Mouse (Mus musculus): ENCODE results near the gene Fhod1. TPM values are rescaled to one million over a fixed set of nuclear protein-coding genes. Genes with fewer than 3 reads are reported as not detected.

Fhod1 gene
- total and polyA plus RNA-seq, 3 experiments = 2.5 to 10.9 TPM; not detected in 1

GRCm38 (mm10) chr8:105339886-105340635 lies 7.7 kb downstream of the Fhod1 start (continued):
- TF ChIP-seq POLR2A (IDR thresholded peaks at IDR 0.05; ENCODE audit: control insufficient read depth in 1 of 2, insufficient read depth in 1 of 2, low read depth in 1 of 2, low read length in 2 of 2, poor library complexity in 1 of 2) = peak in 1 of 2 experiments; percentile 69; a peak in 2 of 4 replicates
- TF ChIP-seq MXI1 (IDR thresholded peaks at IDR 0.05; ENCODE audit: low read depth, low read length) = peak; percentile 53; the same call in 1 of the 2 replicates

GRCm38 (mm10) chr8:105338992-105339391 lies 8.8 kb downstream of the Fhod1 start:
- Histone ChIP-seq H3K36me3 (ENCODE audit: control insufficient read depth in 1 of 2, insufficient read depth in 2 of 2, low read length in 2 of 2) (peaks cover 0 to 38% of the 10 kb centered on the region in 2 experiments; a peak in 2 of 4 replicates), H3K9ac (ENCODE audit: control insufficient read depth, low read depth, low read length, poor library complexity, severe bottlenecking) (peak overlapping the region; percentile 52), H3K27ac (ENCODE audit: control insufficient read depth, low read depth, low read length) (peak overlapping the region; percentile 84)
- TF ChIP-seq TAL1 (IDR thresholded peaks at IDR 0.05; ENCODE audit: low read length) (0 out of 2 replicates have a peak, but pooled peaks have one; percentile 29), CHD1 (IDR thresholded peaks at IDR 0.05; ENCODE audit: low read depth, low read length) (no peak), MAFK (IDR thresholded peaks at IDR 0.05; ENCODE audit: borderline replicate concordance, low read depth, low read length) (0 out of 2 replicates have a peak, but pooled peaks have one; percentile 38), E2F4 (IDR thresholded peaks at IDR 0.05; ENCODE audit: borderline replicate concordance, low read depth, low read length) (no peak), GABPA (IDR thresholded peaks at IDR 0.05; ENCODE audit: low read depth, low read length) (no peak), MYB (IDR thresholded peaks at IDR 0.05; ENCODE audit: low read depth, low read length) (peak; percentile 78), MAZ (IDR thresholded peaks at IDR 0.05; ENCODE audit: low read depth, low read length) (no peak; the same call in 1 of the 2 replicates), EP300 (IDR thresholded peaks at IDR 0.05; ENCODE audit: low read depth in 1 of 2, low read length in 2 of 2) (peak; percentile 83 to 85), UBTF (IDR thresholded peaks at IDR 0.05; ENCODE audit: borderline replicate concordance, insufficient read depth, low read depth, low read length) (no peak), MXI1 (IDR thresholded peaks at IDR 0.05; ENCODE audit: low read depth, low read length) (peak; percentile 68), MAX (IDR thresholded peaks at IDR 0.05; ENCODE audit: low read length) (peak; percentile 46), NELFE (IDR thresholded peaks at IDR 0.05; ENCODE audit: low read depth, low read length) (no peak), USF2 (IDR thresholded peaks at IDR 0.05; ENCODE audit: borderline replicate concordance in 1 of 2, insufficient read depth in 1 of 2, low read depth in 1 of 2, low read length in 2 of 2) (no peak), CTCF (IDR thresholded peaks at IDR 0.05 in 2 of 3, conservative IDR thresholded peaks at IDR 0.05 in 1 of 3; ENCODE audit: control insufficient read depth in 1 of 3, insufficient read depth in 1 of 3, low read depth in 2 of 3, low read length in 3 of 3, poor library complexity in 1 of 3, severe bottlenecking in 1 of 3) (no peak), CHD2 (IDR thresholded peaks at IDR 0.05; ENCODE audit: low read length) (peak; percentile 54), POLR2A (IDR thresholded peaks at IDR 0.05; ENCODE audit: control insufficient read depth in 1 of 2, insufficient read depth in 1 of 2, low read depth in 1 of 2, low read length in 2 of 2, poor library complexity in 1 of 2) (peak in 1 of 2 experiments; percentile 48; a peak in 1 of 4 replicates), BHLHE40 (IDR thresholded peaks at IDR 0.05; ENCODE audit: borderline replicate concordance, low read depth, low read length) (peak; percentile 46; the same call in 1 of the 2 replicates), GATA1 (IDR thresholded peaks at IDR 0.05; ENCODE audit: low read depth, low read length) (peak; percentile 83), ETS1 (IDR thresholded peaks at IDR 0.05; ENCODE audit: low read depth, low read length) (peak; percentile 84), HCFC1 (IDR thresholded peaks at IDR 0.05; ENCODE audit: low read depth, low read length) (peak; percentile 55; the same call in 1 of the 2 replicates), NRF1 (IDR thresholded peaks at IDR 0.05; ENCODE audit: insufficient read depth, low read depth, low read length, poor library complexity, severe bottlenecking) (no peak), ZC3H11A (IDR thresholded peaks at IDR 0.05; ENCODE audit: low read depth, low read length) (0 out of 2 replicates have a peak, but pooled peaks have one; percentile 6), JUND (IDR thresholded peaks at IDR 0.05; ENCODE audit: low read depth, low read length) (no peak), KAT2A (conservative IDR thresholded peaks at IDR 0.05; ENCODE audit: low read depth, low read length) (no peak), ZNF384 (IDR thresholded peaks at IDR 0.05; ENCODE audit: low read depth, low read length) (no peak), POLR2AphosphoS5 (IDR thresholded peaks at IDR 0.05; ENCODE audit: borderline replicate concordance, low read depth, low read length) (no peak), MEF2A (IDR thresholded peaks at IDR 0.05; ENCODE audit: extremely low read depth, insufficient replicate concordance, low read depth, low read length, poor library complexity, severe bottlenecking) (no peak), TCF12 (IDR thresholded peaks at IDR 0.05; ENCODE audit: low read depth, low read length) (peak; percentile 65; the same call in 1 of the 2 replicates), ELF1 (IDR thresholded peaks at IDR 0.05; ENCODE audit: low read depth, low read length) (peak; percentile 80), RCOR1 (IDR thresholded peaks at IDR 0.05; ENCODE audit: low read depth, low read length) (peak; percentile 89), RAD21 (IDR thresholded peaks at IDR 0.05; ENCODE audit: low read depth, low read length) (no peak), ZKSCAN1 (IDR thresholded peaks at IDR 0.05; ENCODE audit: low read depth, low read length) (no peak)

More at GRCm38 (mm10) chr8:105338992-105339391, 8.8 kb downstream of the Fhod1 start:
- no peaks in the 10 kb centered on the region for H3K79me2 ChIP-seq (ENCODE audit: control insufficient read depth, insufficient read depth, low read length, poor library complexity)
- no peaks in the 10 kb centered on the region for H3K27me3 ChIP-seq (ENCODE audit: control insufficient read depth in 1 of 2, insufficient read depth in 2 of 2, low read length in 2 of 2)
- H3K9me3 ChIP-seq (replicated peaks; ENCODE audit: insufficient read depth, low read length) = no peaks in the 10 kb centered on the region
- H3K4me1 ChIP-seq (ENCODE audit: control insufficient read depth in 1 of 2, insufficient read depth in 2 of 2, low read length in 2 of 2) = peaks cover 17 to 49% of the 10 kb centered on the region in 2 experiments
- DNase-seq (ENCODE audit: low read depth, low spot score) = peak; percentile 82
- peak overlapping the region; percentile 15 to 28 for H3K4me3 ChIP-seq (ENCODE audit: control insufficient read depth in 1 of 2, insufficient read depth in 1 of 2, low read depth in 2 of 2, low read length in 2 of 2)
